Comparison of ENCODE assay signal across 7 mouse cellular contexts in the genomic region with DNA sequence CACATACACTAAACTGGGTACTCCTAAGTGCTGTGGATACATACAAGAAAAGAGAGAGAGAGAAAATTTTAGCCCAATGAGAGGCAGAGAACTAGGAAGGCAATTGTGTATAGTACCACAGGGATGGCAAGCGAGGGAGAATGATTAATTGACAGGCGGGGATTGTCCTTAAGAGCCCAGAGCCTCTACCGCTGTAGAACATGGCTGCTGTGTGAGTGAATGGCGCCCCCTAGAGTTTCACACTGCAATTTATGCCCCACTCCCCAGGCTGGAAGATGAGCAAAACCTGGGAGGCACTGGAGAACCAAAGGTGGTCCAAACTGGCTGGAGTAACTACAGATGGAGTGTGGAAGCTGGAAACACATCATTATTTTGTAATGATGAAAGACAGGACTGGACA. TPM values are rescaled to one million over a fixed set of nuclear protein-coding genes. Genes with fewer than 3 reads are reported as not detected.
DNase-seq lines count a peak whose midpoint lies in the region; ATAC-seq and TF ChIP-seq lines count a peak whose summit lies in the region.

No protein-coding gene starts in this region.

- 18% methylated on average over 4 of the region's 4 CpGs for WGBS in forebrain, embryonic 16.5 days
- WGBS in thymus, adult 2 months = 33% methylated on average over 4 of the region's 4 CpGs

- no peaks in the 10 kb centered on the region for H3K27me3 ChIP-seq in forebrain, embryonic 16.5 days (replicated peaks; ENCODE audit: control insufficient read depth, insufficient read depth, low read length)
- H3K27me3 ChIP-seq in thymus, adult 2 months (ENCODE audit: control insufficient read depth, insufficient read depth, low read length) = no peaks in the 10 kb centered on the region

- H3K9ac ChIP-seq in forebrain, embryonic 16.5 days (replicated peaks; ENCODE audit: low read depth, low read length) = no peak overlapping the region

- H3K27ac ChIP-seq in forebrain, embryonic 16.5 days (ENCODE audit: low read length) = no peak overlapping the region
- H3K27ac ChIP-seq in thymus, adult 2 months (ENCODE audit: control insufficient read depth, insufficient read depth, low read length) = no peak overlapping the region

- H3K4me1 ChIP-seq in forebrain, embryonic 16.5 days (replicated peaks; ENCODE audit: control insufficient read depth, insufficient read depth, low read length) = peaks cover 10% of the 10 kb centered on the region; the same call in 1 of the 2 replicates
- H3K4me1 ChIP-seq in thymus, adult 2 months (replicated peaks; ENCODE audit: control insufficient read depth, insufficient read depth, low read length) = no peaks in the 10 kb centered on the region

- no peak for TF ChIP-seq POLR2A in thymus, adult 2 months (IDR thresholded peaks at IDR 0.05; ENCODE audit: control insufficient read depth, extremely low read depth, insufficient read depth, low read length, poor library complexity)

- no peak for TF ChIP-seq CTCF in thymus, adult 2 months (IDR thresholded peaks at IDR 0.05; ENCODE audit: borderline replicate concordance, control insufficient read depth, extremely low read depth, insufficient read depth, low read length, poor library complexity)

- H3K4me2 ChIP-seq in forebrain, embryonic 16.5 days (ENCODE audit: low read length) = no peak overlapping the region

- no peaks in the 10 kb centered on the region for H3K36me3 ChIP-seq in forebrain, embryonic 16.5 days (ENCODE audit: control insufficient read depth, insufficient read depth)
- H3K36me3 ChIP-seq in thymus, adult 2 months (ENCODE audit: control insufficient read depth, insufficient read depth, low read length) = no peaks in the 10 kb centered on the region

- H3K9me3 ChIP-seq in forebrain, embryonic 16.5 days (ENCODE audit: control insufficient read depth, low read length) = no peaks in the 10 kb centered on the region

- no peak overlapping the region for H3K4me3 ChIP-seq in forebrain, embryonic 16.5 days (replicated peaks; ENCODE audit: low read length)
- no peak overlapping the region for H3K4me3 ChIP-seq in thymus, adult 2 months (ENCODE audit: control insufficient read depth, insufficient read depth, low read length)

- ATAC-seq in forebrain, embryonic 16.5 days = peak; percentile 29; the same call in 1 of the 2 replicates

- peak; percentile 17 for DNase-seq in right cerebral cortex, postnatal 4 days
- no peak for DNase-seq in right cerebral cortex, adult 18-20 months
- DNase-seq in adrenal gland, postnatal 25 days = peak; percentile 34
- DNase-seq in kidney, postnatal 25 days = peak; percentile 65 to 80
- peak; percentile 76 for DNase-seq in mesoderm, embryonic 11.5 days (ENCODE audit: low read depth, low spot score)
- DNase-seq in thymus, adult 2 months = peak; percentile 29

RNA-seq across cellular contexts. Expression of a gene that starts 24.8 kb away (rescaled TPM):
- total RNA-seq in adrenal gland, postnatal 25 days (2021) = 414 and 427 TPM in 2 replicates
- 460 and 461 TPM in 2 replicates for polyA plus RNA-seq in forebrain, embryonic 16.5 days (2015; fragmentation: Nextera tagmentation; extraction: Ambion mirVana)
- 920 and 977 TPM in 2 replicates for polyA plus RNA-seq in thymus, adult 2 months (2012; rRNA removed)

RNA-seq across cellular contexts. Expression of a gene that starts 53.5 kb away (rescaled TPM):
- 57.2 and 72.4 TPM in 2 replicates for total RNA-seq in adrenal gland, postnatal 25 days (2021)
- 109 and 112 TPM in 2 replicates for polyA plus RNA-seq in forebrain, embryonic 16.5 days (2015; fragmentation: Nextera tagmentation; extraction: Ambion mirVana)
- 45.9 and 53.4 TPM in 2 replicates for polyA plus RNA-seq in thymus, adult 2 months (2012; rRNA removed)

RNA-seq across cellular contexts. Expression of a gene that starts 53.7 kb away (rescaled TPM):
- 44.0 and 51.7 TPM in 2 replicates for total RNA-seq in adrenal gland, postnatal 25 days (2021)
- polyA plus RNA-seq in forebrain, embryonic 16.5 days (2015; fragmentation: Nextera tagmentation; extraction: Ambion mirVana) = 25.2 and 30.8 TPM in 2 replicates
- 15.3 and 18.9 TPM in 2 replicates for polyA plus RNA-seq in thymus, adult 2 months (2012; rRNA removed)
